In genomic region chr6:90604130-90604529, GRCm38 (mm10) we compare ENCODE assay signal across 8 mouse cellular contexts. TPM values are rescaled to one million over a fixed set of nuclear protein-coding genes. Genes with fewer than 3 reads are reported as not detected.
DNase-seq lines count a peak whose midpoint lies in the region; ATAC-seq and TF ChIP-seq lines count a peak whose summit lies in the region.

No protein-coding gene starts in this region.

- peaks cover 27% of the 10 kb centered on the region for H3K4me1 ChIP-seq in forebrain, embryonic 10.5 days
- H3K4me1 ChIP-seq in limb, embryonic 10.5 days = peaks cover 22% of the 10 kb centered on the region
- H3K4me1 ChIP-seq in neural tube, embryonic 15.5 days = peaks cover 21% of the 10 kb centered on the region
- H3K4me1 ChIP-seq in kidney, adult 2 months (ENCODE audit: control insufficient read depth, insufficient read depth, low read length) = peaks cover 5% of the 10 kb centered on the region

- peak; percentile 21 for DNase-seq in layer of hippocampus, adult 11-12 months (ENCODE audit: low spot score)
- no peak for DNase-seq in layer of hippocampus, adult 9-10 months (ENCODE audit: low spot score)
- no peak for DNase-seq in forebrain, embryonic 10.5 days (ENCODE audit: extremely low spot score, low spot score)
- no peak for DNase-seq in limb, embryonic 10.5 days (ENCODE audit: low spot score)
- no peak for DNase-seq in retina, postnatal 1 day
- DNase-seq in kidney, adult 2 months = no peak

- no peaks in the 10 kb centered on the region for H3K36me3 ChIP-seq in forebrain, embryonic 10.5 days (replicated peaks)
- H3K36me3 ChIP-seq in limb, embryonic 10.5 days = no peaks in the 10 kb centered on the region
- no peaks in the 10 kb centered on the region for H3K36me3 ChIP-seq in neural tube, embryonic 15.5 days
- no peaks in the 10 kb centered on the region for H3K36me3 ChIP-seq in kidney, adult 2 months (ENCODE audit: control insufficient read depth, insufficient read depth, low read length)

- H3K9ac ChIP-seq in neural tube, embryonic 15.5 days (replicated peaks) = no peak overlapping the region

- H3K4me3 ChIP-seq in forebrain, embryonic 10.5 days = peak overlapping the region; percentile 67
- H3K4me3 ChIP-seq in limb, embryonic 10.5 days = peak overlapping the region; percentile 69
- peak overlapping the region; percentile 68 for H3K4me3 ChIP-seq in neural tube, embryonic 15.5 days (replicated peaks)
- H3K4me3 ChIP-seq in kidney, adult 2 months (ENCODE audit: insufficient read depth, low read depth, low read length) = no peak overlapping the region

- H3K27ac ChIP-seq in forebrain, embryonic 10.5 days = no peak overlapping the region
- H3K27ac ChIP-seq in limb, embryonic 10.5 days = no peak overlapping the region
- H3K27ac ChIP-seq in neural tube, embryonic 15.5 days (replicated peaks) = 0 out of 2 replicates have a peak overlapping the region, but pooled peaks have one; percentile 41
- no peak overlapping the region for H3K27ac ChIP-seq in kidney, adult 2 months (ENCODE audit: insufficient read depth, low read depth, low read length)

- no peak for TF ChIP-seq POLR2A in kidney, adult 2 months (IDR thresholded peaks at IDR 0.05; ENCODE audit: low read depth, low read length)

- no peaks in the 10 kb centered on the region for H3K9me3 ChIP-seq in forebrain, embryonic 10.5 days
- H3K9me3 ChIP-seq in limb, embryonic 10.5 days (replicated peaks) = no peaks in the 10 kb centered on the region
- H3K9me3 ChIP-seq in neural tube, embryonic 15.5 days (replicated peaks) = no peaks in the 10 kb centered on the region

- peaks cover 29% of the 10 kb centered on the region for H3K27me3 ChIP-seq in forebrain, embryonic 10.5 days (ENCODE audit: poor library complexity, severe bottlenecking)
- peaks cover 15% of the 10 kb centered on the region for H3K27me3 ChIP-seq in limb, embryonic 10.5 days (ENCODE audit: low read depth, poor library complexity, severe bottlenecking)
- H3K27me3 ChIP-seq in neural tube, embryonic 15.5 days (replicated peaks) = no peaks in the 10 kb centered on the region
- no peaks in the 10 kb centered on the region for H3K27me3 ChIP-seq in kidney, adult 2 months (replicated peaks; ENCODE audit: control insufficient read depth, insufficient read depth, low read length)

- 67% methylated on average over 3 of the region's 3 CpGs for WGBS in forebrain, embryonic 10.5 days
- WGBS in limb, embryonic 10.5 days = 59% methylated on average over 3 of the region's 3 CpGs
- 63% methylated on average over 3 of the region's 3 CpGs for WGBS in neural tube, embryonic 15.5 days
- 58% methylated on average over 3 of the region's 3 CpGs for WGBS in kidney, adult 2 months

- peak; percentile 6; the same call in 1 of the 2 replicates for ATAC-seq in neural tube, embryonic 15.5 days (ENCODE audit: low FRiP score)
- no peak for ATAC-seq in inflammation-experienced regulatory T-cells, adult 6 months

- TF ChIP-seq CTCF in kidney, adult 2 months (conservative IDR thresholded peaks at IDR 0.05; ENCODE audit: insufficient read depth, insufficient read length, low read depth, low read length) = no peak

- peak overlapping the region; percentile 84 for H3K4me2 ChIP-seq in neural tube, embryonic 15.5 days

RNA-seq across cellular contexts. Expression of gene Slc41a3, which starts 0.4 kb away (rescaled TPM):
- polyA plus RNA-seq in forebrain, embryonic 10.5 days (2016; fragmentation: Nextera tagmentation; extraction: Ambion mirVana) = 1.4 and 2.3 TPM in 2 replicates
- 1.6 and 2.4 TPM in 2 replicates for polyA plus RNA-seq in limb, embryonic 10.5 days (2016; fragmentation: Nextera tagmentation; extraction: Ambion mirVana)
- 8.2 TPM in 2 replicates for polyA plus RNA-seq in neural tube, embryonic 15.5 days (2015; fragmentation: Nextera tagmentation; extraction: Ambion mirVana)
- 1 to 10 TPM; 2.8 to 5.6 (median 3.1) TPM for polyA plus RNA-seq in inflammation-experienced regulatory T-cells, adult 6 months (2017; shearing (Covaris generic))
- polyA plus RNA-seq in kidney, adult 2 months (2012; rRNA removed) = 6.3 and 8.0 TPM in 2 replicates
